Comparison of ENCODE assay signal across 9 mouse cellular contexts in genomic region chr13:43159429-43159828, GRCm38 (mm10). TPM values are rescaled to one million over a fixed set of nuclear protein-coding genes. Genes with fewer than 3 reads are reported as not detected.
DNase-seq lines count a peak whose midpoint lies in the region; ATAC-seq lines count a peak whose summit lies in the region.
"Had no signal": no experiment of that assay in that cellular context is flagged by ENCODE, and none has a peak within 500 bp of the region (broad histone marks: within the 10 kb centered on the region; RNA-seq: fewer than 3 reads in every experiment).

No protein-coding gene starts in this region.

- H3K4me2 ChIP-seq in hindbrain, embryonic 13.5 days, result no peak overlapping the region
- H3K4me2 ChIP-seq in neural tube, embryonic 15.5 days, result no peak overlapping the region

- intact Hi-C loops in heart, postnatal 25 days (cut with DNase I), result no loop called here

- no peak overlapping the region for H3K4me3 ChIP-seq in hindbrain, embryonic 13.5 days
- no peak overlapping the region for H3K4me3 ChIP-seq in hindbrain, embryonic 10.5 days
- H3K4me3 ChIP-seq in neural tube, embryonic 15.5 days (replicated peaks), result no peak overlapping the region

- H3K36me3 ChIP-seq in hindbrain, embryonic 13.5 days, result peaks cover 42% of the 10 kb centered on the region
- H3K36me3 ChIP-seq in hindbrain, embryonic 10.5 days, result peaks cover 47% of the 10 kb centered on the region
- H3K36me3 ChIP-seq in neural tube, embryonic 15.5 days, result peaks cover 20% of the 10 kb centered on the region

- peak overlapping the region; percentile 76; the same call in 1 of the 2 replicates for H3K27ac ChIP-seq in hindbrain, embryonic 13.5 days
- H3K27ac ChIP-seq in hindbrain, embryonic 10.5 days, result no peak overlapping the region
- peak overlapping the region; percentile 75; the same call in 1 of the 2 replicates for H3K27ac ChIP-seq in neural tube, embryonic 15.5 days (replicated peaks)

- no peak overlapping the region for H3K9ac ChIP-seq in hindbrain, embryonic 13.5 days
- no peak overlapping the region for H3K9ac ChIP-seq in neural tube, embryonic 15.5 days (replicated peaks)

- no peak for DNase-seq in hindbrain, embryonic 10.5 days (ENCODE audit: low spot score)
- peak; percentile 27 for DNase-seq in heart, postnatal 25 days (ENCODE audit: low spot score)
- DNase-seq in kidney, postnatal 4 days, result peak; percentile 67 to 81
- DNase-seq in cerebellum, postnatal 25 days, result no peak
- DNase-seq in thymus, postnatal 25 days, result no peak
- no peak for DNase-seq in Muller cell, postnatal 12 days (ENCODE audit: inconsistent ontology term)

- peaks cover 13% of the 10 kb centered on the region; the same call in 1 of the 2 replicates for H3K4me1 ChIP-seq in hindbrain, embryonic 13.5 days (replicated peaks)
- no peaks in the 10 kb centered on the region for H3K4me1 ChIP-seq in hindbrain, embryonic 10.5 days (replicated peaks)
- H3K4me1 ChIP-seq in neural tube, embryonic 15.5 days, result peaks cover 12% of the 10 kb centered on the region

- no peaks in the 10 kb centered on the region for H3K27me3 ChIP-seq in hindbrain, embryonic 13.5 days
- no peaks in the 10 kb centered on the region for H3K27me3 ChIP-seq in hindbrain, embryonic 10.5 days (ENCODE audit: insufficient read depth, poor library complexity, severe bottlenecking)
- H3K27me3 ChIP-seq in neural tube, embryonic 15.5 days (replicated peaks), result no peaks in the 10 kb centered on the region
- H3K27me3 ChIP-seq: Patski had no signal

- H3K9me3 ChIP-seq in hindbrain, embryonic 13.5 days, result no peaks in the 10 kb centered on the region
- H3K9me3 ChIP-seq in hindbrain, embryonic 10.5 days, result no peaks in the 10 kb centered on the region
- no peaks in the 10 kb centered on the region for H3K9me3 ChIP-seq in neural tube, embryonic 15.5 days (replicated peaks)

- ATAC-seq in hindbrain, embryonic 13.5 days (ENCODE audit: low FRiP score), result no peak
- no peak for ATAC-seq in neural tube, embryonic 15.5 days (ENCODE audit: low FRiP score)
- ATAC-seq: Patski had no signal

- WGBS in hindbrain, embryonic 13.5 days, result 75% methylated on average over 3 of the region's 3 CpGs
- WGBS in hindbrain, embryonic 10.5 days, result 84% methylated on average over 3 of the region's 3 CpGs
- 64% methylated on average over 3 of the region's 3 CpGs for WGBS in neural tube, embryonic 15.5 days

RNA-seq across cellular contexts. Expression of gene Tbc1d7, which starts 11.9 kb away (rescaled TPM):
- polyA plus RNA-seq in hindbrain, embryonic 13.5 days (2015; fragmentation: Nextera tagmentation; extraction: Ambion mirVana), result 85.2 and 85.7 TPM in 2 replicates
- polyA plus RNA-seq in hindbrain, embryonic 10.5 days (2016; fragmentation: Nextera tagmentation; extraction: Ambion mirVana), result 62.8 and 73.2 TPM in 2 replicates
- 10 to 100 TPM; 35.9 to 43.0 TPM for total RNA-seq in heart, postnatal 25 days (2021)
- 77.4 and 80.3 TPM in 2 replicates for polyA plus RNA-seq in neural tube, embryonic 15.5 days (2015; fragmentation: Nextera tagmentation; extraction: Ambion mirVana)

Comparison
In these comparisons a context has a peak if more than half of its experiments do, and no peak if none do; other contexts are left out.
1. DNase-seq: peak in heart, postnatal 25 days (single experiment) and kidney, postnatal 4 days (2 of 2); none in hindbrain, embryonic 10.5 days (single experiment), cerebellum, postnatal 25 days (0 of 2), thymus, postnatal 25 days (single experiment) and Muller cell, postnatal 12 days (single experiment).